Mouse (Mus musculus) left cerebral cortex, postnatal 14 days (tissue): ENCODE data around the gene Smarca4. TPM values are rescaled to one million over a fixed set of nuclear protein-coding genes. Genes with fewer than 3 reads are reported as not detected.
"Not testable (repeated sequence)": the region's sequence is repeated elsewhere in the genome, so short reads cannot be mapped to it uniquely, and the experiment has no call there.

Source experiments
- DNase-seq, 2 experiments: peaks; one replicate each; pipeline ENCODE4 v3.0.0; 2021 to 2022; ENCODE audit warnings: low spot score in 2 of 2, mixed read lengths in 1 of 2
- intact Hi-C: fragments of 180-260 bp; cut with DNase I; formaldehyde crosslinking; loops from one replicate; pipeline ENCODE4 v1.15.1; 2025
- long read RNA-seq, 2 experiments: library from polyadenylated mRNA; stranded (forward); transcript quantifications; one replicate each; pipeline ENCODE4 v2.0.0; 2021
- total RNA-seq, 2 experiments: library from RNA; stranded (reverse); gene quantifications; 2 replicates each; pipeline ENCODE4 v1.2.3; 2021

The Smarca4 gene
- 100 to 1,000 TPM; 129 TPM for total RNA-seq
- long read RNA-seq, experiment 1, full-length matches to known transcripts, result 11 of 97 reads
- long read RNA-seq, experiment 1, partial matches to known transcripts, result 79 of 97 reads
- long read RNA-seq, experiment 1, other reads (novel, unspliced or antisense), result 7 of 97 reads
- long read RNA-seq, experiment 2, full-length matches to known transcripts, result 12 of 78 reads
- long read RNA-seq, experiment 2, partial matches to known transcripts, result 56 of 78 reads
- long read RNA-seq, experiment 2, other reads (novel, unspliced or antisense), result 10 of 78 reads

GRCm38 (mm10) chr9:21615617-21616231 is at the start of gene Smarca4:
Gene Smarca4, plus strand, starts transcription at chr9:21616169.
- intact Hi-C loops, result no loop called here
- peak; percentile 100 for DNase-seq

- intact Hi-C loops, result no loop called here
- DNase-seq, result no peak
These were observed 49.4 kb upstream of the Smarca4 start for GRCm38 (mm10) chr9:21566538-21566937.

GRCm38 (mm10) chr9:21567051-21567450 is 48.9 kb upstream of the Smarca4 start:
- no peak for DNase-seq
- intact Hi-C loops, result no loop called here

- no peak for DNase-seq
- intact Hi-C loops, result no loop called here
These were observed 47.2 kb upstream of the Smarca4 start for GRCm38 (mm10) chr9:21568657-21569255.

GRCm38 (mm10) chr9:21574012-21574801 is 41.8 kb upstream of the Smarca4 start:
- DNase-seq, result no peak
- intact Hi-C loops, result no loop called here

GRCm38 (mm10) chr9:21575253-21575652 is 40.7 kb upstream of the Smarca4 start:
- no peak for DNase-seq
- intact Hi-C loops, result no loop called here

- intact Hi-C loops, result no loop called here
- DNase-seq, result no peak
These were observed 39.7 kb upstream of the Smarca4 start for GRCm38 (mm10) chr9:21576286-21576685.

GRCm38 (mm10) chr9:21578226-21578625 is 37.7 kb upstream of the Smarca4 start:
- intact Hi-C loops, result no loop called here
- no peak for DNase-seq

GRCm38 (mm10) chr9:21585401-21585800 is 30.6 kb upstream of the Smarca4 start:
- intact Hi-C loops, result no loop called here
- DNase-seq, result no peak

GRCm38 (mm10) chr9:21587678-21588349 is 28.2 kb upstream of the Smarca4 start:
- peak in 1 of 2 experiments; percentile 63 for DNase-seq
- intact Hi-C loops, result no loop called here

- DNase-seq, result no peak
- intact Hi-C loops, result no loop called here
These were observed 27.6 kb upstream of the Smarca4 start for GRCm38 (mm10) chr9:21588350-21588749.

GRCm38 (mm10) chr9:21589538-21589937 is 26.4 kb upstream of the Smarca4 start:
- intact Hi-C loops, result no loop called here
- DNase-seq, result no peak

- no peak for DNase-seq
- intact Hi-C loops, result no loop called here
These were observed 24.7 kb upstream of the Smarca4 start for GRCm38 (mm10) chr9:21591127-21591830.

- no peak for DNase-seq
- intact Hi-C loops, result loop anchor here (2.0 kb wide), 1 partner anchor 45 kb away; the partner anchor contains the start of gene Carm1
These were observed 23.9 kb upstream of the Smarca4 start for GRCm38 (mm10) chr9:21591831-21592702.

- intact Hi-C loops, result loop anchor here (2.0 kb wide), 1 partner anchor 46 kb away; the partner anchor contains the start of gene Carm1
- peak; percentile 95 to 98 for DNase-seq
These were observed 23.3 kb upstream of the Smarca4 start, which contains the start of the genes Timm29 and Yipf2 for GRCm38 (mm10) chr9:21592703-21593121. Gene Timm29, plus strand, starts transcription at chr9:21592722. Gene Yipf2, minus strand, starts transcription at chr9:21592828.

GRCm38 (mm10) chr9:21593122-21593721 is 22.7 kb upstream of the Smarca4 start:
- peak; percentile 69 to 76 for DNase-seq
- intact Hi-C loops, result loop anchor here (2.0 kb wide), 1 partner anchor 46 kb away; the partner anchor contains the start of gene Carm1

- DNase-seq, result peak; percentile 52 to 76
- intact Hi-C loops, result not testable (repeated sequence)
These were observed 21.6 kb upstream of the Smarca4 start for GRCm38 (mm10) chr9:21594350-21594749.
